Mouse (Mus musculus) heart, postnatal 14 days (tissue): ENCODE measurements around the gene Faah. TPM values are rescaled to one million over a fixed set of nuclear protein-coding genes. Genes with fewer than 3 reads are reported as not detected.
A peak's percentile ranks its signal among the peaks of the same experiment; 100 is the strongest.

Experiments
- DNase-seq, 2 experiments: peaks; one replicate each; pipeline ENCODE4 v3.0.0; 2021 to 2022
- intact Hi-C: fragments of 180-260 bp; cut with DNase I; formaldehyde crosslinking; loops from one replicate; pipeline ENCODE4 v1.15.1; 2025
- long read RNA-seq, 2 experiments: library from polyadenylated mRNA; stranded (forward); transcript quantifications; one replicate each; pipeline ENCODE4 v2.0.0; 2021
- total RNA-seq, 2 experiments: library from RNA; stranded (reverse); gene quantifications; 2 replicates each; pipeline ENCODE4 v1.2.3; 2021

Gene Faah
- total RNA-seq = under 1 TPM; 0.53 to 0.78 TPM
- long read RNA-seq, experiment 1 = 0 reads
- long read RNA-seq, experiment 2, partial matches to known transcripts = 0 of 1 reads
- long read RNA-seq, experiment 2, other reads (novel, unspliced or antisense) = 0 of 1 reads

GRCm38 (mm10) chr4:116017902-116018746 lies at the start of gene Faah:
TSS of gene Faah (minus strand) at chr4:116017926.
- no peak for DNase-seq
- intact Hi-C loops = no loop called here

GRCm38 (mm10) chr4:116063855-116064254 lies 46.1 kb upstream of the Faah start:
- intact Hi-C loops = no loop called here
- DNase-seq = no peak

GRCm38 (mm10) chr4:116059012-116059726 lies 41.4 kb upstream of the Faah start:
- intact Hi-C loops = no loop called here
- no peak for DNase-seq

DNA sequence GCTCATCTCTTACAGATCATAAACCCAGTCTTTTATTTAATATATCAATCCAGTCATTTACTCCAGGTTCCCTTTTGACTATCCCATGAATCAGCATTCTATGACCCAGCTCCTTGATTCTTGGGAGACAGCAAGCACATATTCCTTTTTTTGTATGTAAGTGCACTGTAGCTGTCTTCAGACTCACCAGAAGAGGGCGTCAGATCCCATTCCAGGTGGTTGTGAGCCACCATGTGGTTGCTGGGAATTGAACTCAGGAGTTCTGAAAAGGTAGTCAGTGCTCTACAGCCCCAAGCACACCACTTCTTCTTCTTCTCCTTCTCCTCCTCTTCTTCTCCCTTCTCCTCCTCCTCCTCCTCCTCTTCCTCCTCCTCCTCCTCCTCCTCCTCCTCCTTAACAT lies 39.8 kb upstream of the Faah start:
- intact Hi-C loops = loop anchor here (2.0 kb wide), 1 partner anchor 13 kb away; no protein-coding TSS in a partner anchor
- DNase-seq = no peak

DNA sequence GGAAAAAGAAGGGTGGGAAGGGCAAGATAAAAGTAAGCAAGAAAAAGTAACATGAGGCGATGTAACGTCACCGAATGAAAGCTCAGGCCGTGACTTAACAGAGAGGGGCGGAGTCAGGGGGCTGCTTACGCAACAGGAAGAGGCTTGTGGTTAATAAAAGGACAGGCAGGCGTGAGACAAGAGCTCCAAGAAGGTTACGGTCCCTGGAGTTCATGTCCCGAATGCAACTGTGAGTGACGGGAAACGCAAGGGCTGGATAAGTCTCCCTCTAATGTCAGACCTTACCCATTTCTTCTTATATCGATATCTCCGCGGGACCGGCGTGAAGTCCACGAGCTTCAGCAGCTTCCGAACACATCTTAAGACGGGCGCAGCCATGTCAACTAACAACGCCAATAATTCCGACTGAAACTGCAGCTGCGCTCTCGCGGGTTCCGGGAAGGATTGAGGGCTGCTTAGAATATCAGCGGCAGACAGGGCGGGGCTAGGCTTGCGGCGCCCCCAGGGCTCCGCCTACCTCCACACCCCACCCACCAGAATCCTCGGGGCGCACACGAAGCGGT lies 35.8 kb upstream of the Faah start, which contains the start of gene Nsun4:
Gene Nsun4 (minus strand): TSS at position 478 of the 563 bp plus-strand sequence.
- peak; percentile 89 to 90 for DNase-seq
- intact Hi-C loops = no loop called here

DNA sequence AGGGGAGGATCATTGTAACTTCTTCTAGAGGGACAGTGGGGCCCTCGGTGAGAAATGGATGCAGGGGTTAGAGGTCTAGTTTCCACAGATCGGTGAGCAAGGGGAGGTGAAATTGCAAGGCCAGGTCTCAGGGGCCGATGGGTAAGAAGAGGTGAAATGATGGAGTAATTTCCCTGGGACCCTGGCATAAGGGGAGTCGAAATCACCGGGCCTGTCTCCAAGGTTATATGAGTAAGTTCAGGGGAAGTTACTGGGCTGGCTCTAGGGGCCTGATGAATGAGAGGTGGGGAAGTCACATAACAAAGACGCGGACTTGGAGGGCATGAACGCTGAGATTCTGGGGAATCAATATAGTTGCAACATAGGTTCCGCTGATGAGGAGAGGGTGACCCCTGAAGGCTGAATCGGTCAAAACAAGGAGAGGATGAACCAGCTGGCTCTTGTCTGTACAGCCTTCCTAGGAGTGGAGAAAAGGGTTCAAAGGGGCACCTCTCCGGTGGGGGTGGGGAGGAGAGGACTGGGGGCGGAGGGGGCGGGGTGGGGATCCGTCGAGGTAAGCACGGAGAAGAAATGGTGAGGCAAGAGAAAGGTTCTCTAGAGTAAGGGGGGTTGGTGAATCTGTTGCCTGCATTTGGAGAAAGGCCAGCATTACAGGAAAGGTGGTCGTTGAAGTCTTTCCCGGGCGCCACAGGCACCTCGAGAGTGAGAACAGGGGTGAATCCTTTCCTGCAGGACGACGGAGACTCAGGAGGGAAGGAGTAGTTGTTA lies 35.0 kb upstream of the Faah start:
- intact Hi-C loops = no loop called here
- peak; percentile 14 to 17 for DNase-seq

- no peak for DNase-seq
- intact Hi-C loops = no loop called here
These were observed 31.5 kb upstream of the Faah start for GRCm38 (mm10) chr4:116049211-116049610.

DNA sequence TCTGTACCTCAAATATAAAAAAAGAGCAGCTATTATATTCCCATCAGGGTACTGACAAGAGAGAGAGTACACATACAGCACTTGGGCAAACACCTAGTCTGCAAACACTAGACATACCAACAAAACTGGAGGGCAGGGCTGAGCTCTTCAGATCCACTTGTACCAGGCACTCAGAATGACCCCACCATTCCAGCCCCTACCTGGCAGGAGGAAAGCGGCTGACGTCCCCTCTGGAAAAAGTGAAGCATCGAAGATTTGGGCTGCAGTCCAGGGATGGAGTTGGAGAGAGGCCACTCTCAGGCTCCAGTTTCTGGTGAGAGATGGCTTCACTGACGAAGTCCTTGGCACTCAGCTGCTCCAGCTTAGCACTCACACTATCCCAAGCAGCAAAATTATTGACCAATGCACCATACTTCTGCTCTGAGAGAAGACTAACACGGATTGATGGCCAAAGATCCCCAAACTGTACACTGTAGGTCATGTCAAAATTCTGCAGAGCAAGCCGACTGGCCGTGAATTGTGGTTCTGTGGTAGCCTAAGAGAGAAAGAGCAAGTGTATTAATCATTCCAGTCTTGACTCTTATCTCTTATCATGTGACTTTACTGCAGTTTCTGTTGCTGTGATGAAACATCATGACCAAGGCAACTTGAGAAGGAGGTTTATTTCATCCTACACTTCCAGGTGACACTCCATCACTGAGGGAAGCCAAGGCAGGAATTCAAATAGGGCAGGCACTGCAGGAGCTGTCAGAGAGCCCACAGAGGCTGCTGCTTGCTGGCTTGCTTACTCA lies 30.6 kb upstream of the Faah start:
- intact Hi-C loops = no loop called here

DNA sequence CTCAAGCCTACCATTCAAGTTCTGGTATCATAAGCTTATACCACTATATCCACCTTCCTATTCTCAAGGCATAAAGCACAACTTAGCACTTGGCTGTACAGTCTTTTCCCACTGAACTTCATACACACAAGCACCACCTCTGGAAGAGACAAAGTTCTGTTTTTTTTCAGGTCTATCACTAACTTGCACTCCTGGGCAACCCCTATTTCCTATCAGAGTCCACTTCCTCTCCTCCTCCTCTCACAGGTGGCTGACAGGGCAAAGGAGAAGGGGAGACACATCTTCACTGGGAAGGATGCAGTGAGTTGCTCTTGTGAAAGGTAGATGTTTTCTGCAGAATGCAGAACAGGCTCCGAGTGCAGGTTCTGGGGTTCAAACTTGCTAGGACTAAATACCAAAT lies 30.0 kb upstream of the Faah start:
- intact Hi-C loops = no loop called here
- no peak for DNase-seq

More for the DNA sequence above, 30.6 kb upstream of the Faah start:
- peak; percentile 6 to 11 for DNase-seq

- intact Hi-C loops = no loop called here
- no peak for DNase-seq
These were observed 28.9 kb upstream of the Faah start for GRCm38 (mm10) chr4:116046604-116047003.

DNA sequence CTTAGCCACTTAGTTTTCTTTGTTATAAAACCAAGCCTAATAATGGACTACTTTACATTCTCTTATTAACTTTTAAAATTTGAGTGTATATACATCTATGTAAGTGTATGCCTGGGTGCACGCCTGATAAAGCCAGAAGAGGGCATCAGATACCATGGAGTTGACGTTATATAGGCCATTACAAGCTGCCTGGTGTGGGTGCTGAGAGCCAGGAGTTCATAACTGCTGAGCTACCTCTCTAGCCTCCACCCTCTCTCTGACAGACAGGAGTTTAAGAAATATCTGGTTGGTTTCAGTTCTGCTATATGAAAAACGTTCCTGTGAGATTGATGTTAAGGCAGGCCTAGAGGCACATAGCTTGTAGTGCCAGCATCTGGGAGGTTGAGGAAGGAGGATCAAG lies 24.5 kb upstream of the Faah start:
- DNase-seq = no peak
- intact Hi-C loops = no loop called here

DNA sequence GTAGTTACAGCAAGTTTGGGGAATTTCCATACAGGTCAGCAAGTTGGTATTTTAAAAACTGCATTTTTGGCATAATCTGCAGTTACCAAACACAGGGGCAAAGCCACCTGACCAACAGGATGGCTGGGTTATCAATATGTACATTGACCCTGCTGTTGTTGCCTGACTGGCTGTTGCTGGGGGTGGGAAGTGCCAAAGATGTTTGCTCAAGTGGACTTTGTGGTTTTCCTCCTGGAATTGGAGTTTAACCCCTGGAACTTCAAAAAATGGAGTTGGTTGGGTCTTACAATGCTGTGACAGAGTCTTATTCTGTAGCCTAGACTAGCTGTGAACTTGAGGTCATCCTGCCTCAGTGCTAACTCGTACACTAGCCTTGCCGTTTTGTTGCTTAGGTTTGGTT lies 22.7 kb upstream of the Faah start:
- no peak for DNase-seq
- intact Hi-C loops = no loop called here

GRCm38 (mm10) chr4:116033374-116033773 lies 15.6 kb upstream of the Faah start:
- intact Hi-C loops = no loop called here
- DNase-seq = no peak

- intact Hi-C loops = no loop called here
- no peak for DNase-seq
These were observed 15.2 kb upstream of the Faah start for GRCm38 (mm10) chr4:116032906-116033305.

GRCm38 (mm10) chr4:116017300-116017901 lies 325 bp downstream of the Faah start:
- peak; percentile 67 to 73 for DNase-seq
- intact Hi-C loops = no loop called here

- no peak for DNase-seq
- intact Hi-C loops = no loop called here
These were observed 845 bp downstream of the Faah start for GRCm38 (mm10) chr4:116016862-116017299.

DNA sequence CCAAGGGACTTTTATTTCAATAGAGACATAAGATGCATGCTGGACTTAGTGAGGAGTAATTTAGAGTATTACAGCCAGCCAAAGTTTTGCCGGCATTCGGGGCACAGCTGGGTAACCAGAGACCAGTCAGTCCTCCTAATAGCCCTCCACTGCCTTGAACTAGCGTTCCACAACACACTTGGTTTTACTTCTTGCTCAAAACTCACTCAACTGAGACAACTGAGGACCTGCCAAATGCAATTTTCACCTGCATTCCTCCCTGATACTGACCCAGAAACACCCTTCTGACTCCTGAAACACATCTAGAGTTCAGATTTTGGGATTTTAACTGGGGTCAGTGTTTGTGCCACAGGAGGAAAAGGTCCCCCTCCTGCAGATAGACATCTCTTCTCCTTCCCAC lies 1.3 kb downstream of the Faah start:
- intact Hi-C loops = no loop called here

DNA sequence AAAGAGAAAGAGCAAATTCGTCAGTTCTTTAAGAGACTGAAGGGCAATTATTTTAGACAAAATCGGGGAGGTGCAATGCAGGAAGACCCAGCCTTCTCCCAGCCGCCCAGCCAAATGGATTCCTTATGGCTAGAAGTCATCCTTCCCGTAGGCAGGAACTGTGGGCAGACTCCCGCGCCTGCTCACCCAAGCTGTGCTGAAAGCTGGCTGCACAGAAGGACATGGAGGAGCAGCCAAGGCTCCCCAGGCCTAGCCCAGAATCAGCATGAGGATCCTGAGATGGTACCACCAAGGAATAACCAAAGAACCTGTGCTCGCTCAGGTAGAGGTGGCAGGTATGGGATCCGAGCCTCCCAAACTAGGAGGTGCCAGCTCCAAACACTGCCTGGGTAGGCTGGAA lies 1.7 kb downstream of the Faah start:
- intact Hi-C loops = no loop called here
- no peak for DNase-seq

More for the DNA sequence above, 1.3 kb downstream of the Faah start:
- DNase-seq = no peak

GRCm38 (mm10) chr4:116015502-116015901 lies 2.2 kb downstream of the Faah start:
- intact Hi-C loops = no loop called here

More at GRCm38 (mm10) chr4:116015502-116015901, 2.2 kb downstream of the Faah start:
- no peak for DNase-seq
